Mouse (Mus musculus) midbrain, postnatal 0 days (tissue): ENCODE measurements at regions not wholly inside any gene's neighbourhood (a gene's known extent, or its start where the extent isn't known, plus 50 kb on each side); places are given as distances from the start of the nearest gene placed in this dataset.

Experiments
- ATAC-seq: fragments of 200-750 bp; cut with Nextera tagmentation; 2 replicates; pipeline ENCODE4 v1.8.0; 2017; ENCODE audit warnings: moderate number of reproducible peaks, mild to moderate bottlenecking, moderate TSS enrichment, moderate library complexity; ENCODE audit not compliant: low FRiP score
- DNase-seq: peaks from one replicate; pipeline ENCODE4 v3.0.0-alpha.2; 2015; ENCODE audit warnings: low spot score
- H3K27ac ChIP-seq: fragments of 300-500 bp; sonication (generic); 2 replicates; pipeline ENCODE4 v1.5.1; 2014; ENCODE audit warnings: low read depth, mild to moderate bottlenecking, low read length, mixed read lengths
- H3K27me3 ChIP-seq: fragments of 300-500 bp; sonication (generic); 2 replicates; pipeline ENCODE4 v1.6.1; 2014; ENCODE audit warnings: low read length, control low read depth, mixed read lengths; ENCODE audit not compliant: insufficient read depth
- H3K36me3 ChIP-seq: fragments of 300-500 bp; sonication (generic); 2 replicates; pipeline ENCODE4 v1.6.1; 2014; ENCODE audit warnings: low read length, control low read depth, mixed read lengths; ENCODE audit not compliant: insufficient read depth
- H3K4me1 ChIP-seq: fragments of 300-500 bp; sonication (generic); 2 replicates; pipeline ENCODE4 v1.6.1; 2014; ENCODE audit warnings: mild to moderate bottlenecking, control low read depth, antibody characterized with exemption, low read length, mixed read lengths; ENCODE audit not compliant: insufficient read depth
- H3K4me2 ChIP-seq: fragments of 300-500 bp; sonication (generic); 2 replicates; pipeline ENCODE4 v1.6.1; 2014; ENCODE audit warnings: low read depth, mild to moderate bottlenecking, low read length, mixed read lengths; ENCODE audit not compliant: poor library complexity, severe bottlenecking
- H3K4me3 ChIP-seq: fragments of 300-500 bp; sonication (generic); 2 replicates; pipeline ENCODE4 v1.5.1; 2014; ENCODE audit warnings: low read depth, mild to moderate bottlenecking, low read length, moderate library complexity
- H3K9ac ChIP-seq: fragments of 300-500 bp; sonication (generic); replicated peaks from 2 replicates; pipeline ENCODE4 v1.6.1; 2014; ENCODE audit warnings: mild to moderate bottlenecking, low read length, moderate library complexity, mixed read lengths; ENCODE audit not compliant: poor library complexity, severe bottlenecking
- H3K9me3 ChIP-seq: fragments of 300-500 bp; sonication (generic); 2 replicates; pipeline ENCODE4 v1.6.1; 2016; ENCODE audit warnings: low read length, control low read depth
- CTCF ChIP-seq: IDR thresholded peaks from 2 replicates; pipeline ENCODE4 v1.5.1; 2016; ENCODE audit warnings: antibody characterized with exemption, mild to moderate bottlenecking
- WGBS: fragments of 180-500 bp; shearing (Covaris S2); extraction: QIAGEN DNeasy Blood & Tissue Kit; methylation state at CpG from one replicate; pipeline ENCODE4 v1.1.7; 2014; 5-methylcytosine and 5-hydroxymethylcytosine counted together

DNA sequence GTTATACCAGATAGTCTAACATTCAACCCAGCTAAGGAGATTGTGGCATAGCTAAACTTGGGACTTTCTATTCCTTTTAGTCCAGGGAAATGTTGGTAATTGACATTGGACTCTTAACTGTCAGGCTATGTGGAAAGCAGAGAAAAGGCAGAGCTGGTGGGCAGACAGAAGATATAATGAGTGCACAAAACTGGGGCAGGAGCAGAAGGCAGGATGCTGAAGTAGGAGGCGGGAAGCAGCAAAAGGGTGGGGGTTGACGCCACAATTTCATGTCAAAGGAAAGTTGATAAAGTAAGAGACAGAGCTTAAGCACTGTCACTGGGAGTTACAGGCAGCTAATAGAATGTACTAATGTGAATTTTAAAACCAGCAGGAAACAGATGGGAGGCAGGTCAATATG is 232.7 kb downstream of the Tox3 start:
- 90% methylated on average over 2 of the region's 2 CpGs for WGBS
- Histone ChIP-seq H3K4me3 (no peak overlapping the region), H3K4me2 (no peak overlapping the region), H3K9ac (no peak overlapping the region), H3K9me3 (no peaks in the 10 kb centered on the region), H3K27ac (no peak overlapping the region), H3K36me3 (no peaks in the 10 kb centered on the region), H3K27me3 (no peaks in the 10 kb centered on the region), H3K4me1 (no peaks in the 10 kb centered on the region)
- TF ChIP-seq CTCF = no peak
- no peak for ATAC-seq
- DNase-seq = no peak

DNA sequence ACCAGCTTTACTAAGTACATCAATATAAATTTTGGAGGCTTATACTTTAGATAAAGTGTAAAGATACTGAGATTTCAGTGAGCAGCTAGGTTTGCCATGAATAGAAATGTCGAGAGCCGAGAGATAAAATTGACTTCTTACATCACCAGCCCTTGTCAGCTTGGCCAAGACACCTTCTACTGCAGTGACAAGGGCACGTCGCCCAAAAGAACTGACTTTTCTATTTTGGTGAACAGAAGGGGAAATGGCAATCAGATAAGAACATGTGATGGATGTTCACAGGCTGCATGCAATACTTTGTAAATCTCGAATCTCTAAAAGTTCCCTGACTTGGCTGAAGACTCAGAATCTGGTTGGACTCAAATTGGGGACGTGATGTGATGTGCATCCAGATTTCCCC is 247.6 kb downstream of the Tox3 start:
- no peaks in the 10 kb centered on the region for H3K27me3 ChIP-seq
- no peak for TF ChIP-seq CTCF
- 89% methylated on average over 6 of the region's 6 CpGs for WGBS
- H3K4me2 ChIP-seq = no peak overlapping the region
- H3K4me3 ChIP-seq = no peak overlapping the region
- no peak overlapping the region for H3K9ac ChIP-seq
- H3K4me1 ChIP-seq = no peaks in the 10 kb centered on the region
- no peaks in the 10 kb centered on the region for H3K9me3 ChIP-seq
- H3K36me3 ChIP-seq = no peaks in the 10 kb centered on the region
- DNase-seq = no peak
- no peak for ATAC-seq
- no peak overlapping the region for H3K27ac ChIP-seq

GRCm38 (mm10) chr8:90082630-90083029 is 265.5 kb downstream of the Tox3 start:
- no peak overlapping the region for H3K27ac ChIP-seq
- ATAC-seq (no peak), DNase-seq (no peak)
- no peaks in the 10 kb centered on the region for H3K36me3 ChIP-seq
- no peak for TF ChIP-seq CTCF
- no peak overlapping the region for H3K4me3 ChIP-seq
- no peak overlapping the region for H3K4me2 ChIP-seq
- H3K9ac ChIP-seq = no peak overlapping the region
- no peaks in the 10 kb centered on the region for H3K9me3 ChIP-seq
- no peaks in the 10 kb centered on the region for H3K4me1 ChIP-seq
- 90% methylated on average over 5 of the region's 5 CpGs for WGBS
- H3K27me3 ChIP-seq = no peaks in the 10 kb centered on the region

DNA sequence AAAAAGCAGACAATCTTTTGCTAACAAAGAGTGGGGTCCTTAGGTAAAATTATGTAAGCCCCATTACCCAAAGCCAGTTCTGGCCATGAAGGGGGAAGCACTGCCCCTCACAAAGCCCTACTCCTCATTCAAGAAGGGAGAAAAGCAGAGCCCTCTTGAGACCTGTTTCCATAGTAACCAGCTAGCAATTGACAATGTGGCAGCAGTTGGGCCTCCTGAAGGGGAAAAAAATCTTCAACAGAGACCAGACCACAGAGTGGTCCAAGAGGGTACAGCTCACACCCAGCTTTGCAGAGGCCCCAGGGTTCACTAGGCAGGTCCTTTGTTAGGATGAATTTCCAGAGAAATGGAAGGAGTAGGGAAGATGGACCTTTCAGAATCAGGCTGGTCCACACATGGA is 271.8 kb downstream of the Tox3 start:
- H3K27ac ChIP-seq = peak overlapping the region; percentile 72
- no peak overlapping the region for H3K4me3 ChIP-seq
- peak; percentile 71; the same call in 1 of the 2 replicates for ATAC-seq
- peaks cover 15% of the 10 kb centered on the region for H3K4me1 ChIP-seq
- no peaks in the 10 kb centered on the region for H3K9me3 ChIP-seq
- TF ChIP-seq CTCF = no peak
- no peak overlapping the region for H3K9ac ChIP-seq
- H3K4me2 ChIP-seq = no peak overlapping the region
- H3K27me3 ChIP-seq = no peaks in the 10 kb centered on the region
- no peaks in the 10 kb centered on the region for H3K36me3 ChIP-seq
- DNase-seq = peak; percentile 94

DNA sequence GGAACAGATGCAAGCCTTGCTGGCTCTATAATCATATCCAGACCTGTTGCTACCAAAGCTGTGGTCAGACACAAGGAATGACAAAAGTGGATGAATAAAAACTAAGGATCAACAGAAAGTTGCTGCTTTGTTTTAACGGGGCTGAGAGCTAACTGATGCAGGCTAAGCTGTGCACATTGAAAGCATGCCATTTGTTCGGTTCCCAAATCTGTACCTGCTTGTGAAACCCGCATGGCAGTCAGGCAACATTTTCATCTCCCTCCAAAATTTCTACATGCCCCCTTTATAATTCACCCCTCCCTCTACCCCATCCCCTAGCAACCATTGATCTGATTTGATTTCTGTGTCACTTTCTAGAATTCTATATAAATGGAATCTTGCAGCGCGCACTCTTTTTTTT is 272.3 kb downstream of the Tox3 start:
- Histone ChIP-seq H3K9me3 (no peaks in the 10 kb centered on the region), H3K36me3 (no peaks in the 10 kb centered on the region), H3K27me3 (no peaks in the 10 kb centered on the region), H3K9ac (no peak overlapping the region), H3K4me1 (peaks cover 15% of the 10 kb centered on the region), H3K27ac (peak overlapping the region; percentile 72), H3K4me2 (no peak overlapping the region), H3K4me3 (no peak overlapping the region)
- no peak for ATAC-seq
- TF ChIP-seq CTCF = no peak
- no peak for DNase-seq
- 21% methylated on average over 5 of the region's 5 CpGs for WGBS

GRCm38 (mm10) chr8:90070006-90070405 is 278.1 kb downstream of the Tox3 start:
- H3K27me3 ChIP-seq = no peaks in the 10 kb centered on the region
- H3K9me3 ChIP-seq = no peaks in the 10 kb centered on the region
- WGBS = 29% methylated on average over 5 of the region's 5 CpGs
- H3K4me1 ChIP-seq = 0 out of 2 replicates have a peak, but pooled peaks cover 4% of the 10 kb centered on the region
- no peak for TF ChIP-seq CTCF
- ATAC-seq = no peak
- peak overlapping the region; percentile 39 for H3K27ac ChIP-seq
- no peak overlapping the region for H3K9ac ChIP-seq
- H3K4me2 ChIP-seq = peak overlapping the region; percentile 10; the same call in 1 of the 2 replicates
- H3K36me3 ChIP-seq = no peaks in the 10 kb centered on the region
- H3K4me3 ChIP-seq = no peak overlapping the region
- no peak for DNase-seq
